Mouse (Mus musculus) C2C12 (cell line): ENCODE measurements around the gene Rab36.

ENCODE experiments used
- CEBPB ChIP-seq: IDR thresholded peaks from one replicate; pipeline ENCODE4 v1.6.1; 2011; ENCODE audit warnings: low read depth, mild to moderate bottlenecking, control low read depth, moderate library complexity
- CTCF ChIP-seq: IDR thresholded peaks from one replicate; pipeline ENCODE4 v1.5.1; 2011; ENCODE audit not compliant: control insufficient read depth, insufficient read depth, insufficient read length
- FOSL1 ChIP-seq: IDR thresholded peaks from one replicate; pipeline ENCODE4 v1.8.0; 2011; ENCODE audit warnings: mild to moderate bottlenecking, low read length; ENCODE audit not compliant: poor library complexity, insufficient read depth, severe bottlenecking
- MYOG ChIP-seq: IDR thresholded peaks from one replicate; pipeline ENCODE4 v1.6.1; 2011; ENCODE audit not compliant: control insufficient read depth, insufficient read length; ENCODE audit errors: extremely low read depth
- USF1 ChIP-seq: IDR thresholded peaks from one replicate; pipeline ENCODE4 v1.6.1; 2011; ENCODE audit warnings: low read depth, mild to moderate bottlenecking, control low read depth, moderate library complexity

DNA sequence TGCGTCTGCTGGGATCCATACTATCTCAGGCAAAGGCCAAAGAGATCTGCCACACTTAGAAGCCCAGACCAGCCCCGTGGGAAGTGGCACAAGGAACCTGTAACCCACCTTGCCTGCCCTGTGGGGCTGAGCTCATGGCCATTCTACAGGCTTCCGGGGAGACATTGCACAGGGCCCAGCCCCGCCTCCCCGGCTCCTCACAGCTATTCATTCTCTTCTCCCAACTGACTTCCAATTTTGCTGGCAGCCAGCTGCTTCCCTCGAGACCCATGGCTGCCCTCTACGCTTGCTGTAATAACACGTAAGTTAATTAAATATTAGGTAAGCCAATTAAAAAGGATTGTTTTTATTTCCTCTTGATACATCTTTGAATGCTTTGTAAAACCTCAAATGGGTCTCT lies 10.4 kb upstream of the Rab36 start:
- TF ChIP-seq CEBPB (no peak), CTCF (no peak), USF1 (no peak), MYOG (no peak), FOSL1 (no peak)
